Mouse (Mus musculus): ENCODE results near the gene Rps6kb1.

DNA sequence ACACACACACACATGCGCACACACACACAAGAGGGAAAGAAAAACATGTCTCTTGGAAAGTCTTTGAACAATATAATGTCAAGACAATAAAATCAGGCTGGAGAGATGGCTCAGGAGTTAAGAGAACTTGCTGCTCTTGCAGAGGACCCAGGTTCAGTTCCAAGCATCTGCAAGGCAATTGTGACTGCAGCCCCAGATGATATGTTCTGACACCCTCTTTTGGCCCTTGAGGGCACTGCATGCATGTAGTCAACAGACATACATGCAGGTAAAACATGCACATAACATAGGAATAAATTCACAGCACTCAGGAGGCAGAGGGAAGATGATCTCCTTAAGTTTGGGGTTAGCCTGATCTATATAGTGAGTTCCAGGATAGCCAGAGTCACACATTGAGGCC is 2.8 kb upstream of the Rps6kb1 start:
- TF ChIP-seq EP300 (IDR thresholded peaks at IDR 0.05; ENCODE audit: low read depth), result no peak
- TF ChIP-seq CTCF (IDR thresholded peaks at IDR 0.05; ENCODE audit: low read depth), result peak; percentile 46; the same call in 1 of the 2 replicates
